ENCODE assay signal across 11 mouse cellular contexts in the genomic region with DNA sequence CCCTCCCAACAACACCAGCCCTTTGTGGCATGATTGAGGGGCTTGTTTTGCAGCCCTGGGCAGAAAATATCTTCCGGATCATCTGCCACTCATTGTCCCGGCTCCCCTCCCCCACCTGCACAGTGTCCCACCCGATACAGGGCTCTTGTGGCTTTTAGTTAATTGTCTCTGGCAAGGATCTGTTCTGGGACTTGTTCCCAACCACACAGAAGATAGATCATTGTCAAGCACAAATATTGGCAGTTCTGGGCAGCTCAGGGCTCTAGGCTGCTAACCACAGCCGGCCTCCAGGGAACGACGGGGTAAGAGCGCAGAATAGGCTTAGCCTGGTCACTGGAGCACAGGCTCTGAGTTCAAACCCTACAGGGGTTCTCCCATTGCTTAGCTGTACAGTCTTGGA. TPM values are rescaled to one million over a fixed set of nuclear protein-coding genes. Genes with fewer than 3 reads are reported as not detected.
DNase-seq lines count a peak whose midpoint lies in the region; ATAC-seq lines count a peak whose summit lies in the region.
"Had no signal": no experiment of that assay in that cellular context is flagged by ENCODE, and none has a peak within 500 bp of the region (broad histone marks: within the 10 kb centered on the region; RNA-seq: fewer than 3 reads in every experiment).

No protein-coding gene starts in this region.

- no peaks in the 10 kb centered on the region for H3K27me3 ChIP-seq in lung, embryonic 15.5 days
- peaks cover 27% of the 10 kb centered on the region for H3K27me3 ChIP-seq in heart, embryonic 10.5 days (ENCODE audit: insufficient read depth, poor library complexity, severe bottlenecking)

- no peaks in the 10 kb centered on the region for H3K36me3 ChIP-seq in lung, embryonic 15.5 days
- H3K36me3 ChIP-seq in heart, embryonic 10.5 days = no peaks in the 10 kb centered on the region
- H3K36me3 ChIP-seq: embryonic facial prominence, embryonic 15.5 days had no signal

- no peak overlapping the region for H3K4me3 ChIP-seq in lung, embryonic 15.5 days
- no peak overlapping the region for H3K4me3 ChIP-seq in heart, embryonic 10.5 days
- H3K4me3 ChIP-seq: embryonic facial prominence, embryonic 15.5 days had no signal

- no peak overlapping the region for H3K27ac ChIP-seq in lung, embryonic 15.5 days
- no peak overlapping the region for H3K27ac ChIP-seq in heart, embryonic 10.5 days
- H3K27ac ChIP-seq: embryonic facial prominence, embryonic 15.5 days; macrophage had no signal

- no peak overlapping the region for H3K4me2 ChIP-seq in lung, embryonic 15.5 days
- H3K4me2 ChIP-seq: embryonic facial prominence, embryonic 15.5 days had no signal

- H3K9ac ChIP-seq in lung, embryonic 15.5 days = no peak overlapping the region
- H3K9ac ChIP-seq: embryonic facial prominence, embryonic 15.5 days had no signal

- DNase-seq in cerebellum, postnatal 10 days = peak; percentile 65 to 76
- no peak for DNase-seq in cerebellum, adult 8-10 months
- DNase-seq in right cerebral cortex, postnatal 4 days = peak; percentile 34
- no peak for DNase-seq in right cerebral cortex, postnatal 36 days (ENCODE audit: low spot score in 2 of 2)
- no peak for DNase-seq in heart, embryonic 10.5 days (ENCODE audit: low spot score)
- DNase-seq in thymus, postnatal 14 days = no peak
- DNase-seq in cerebellum, adult 9-10 months = no peak
- DNase-seq: spleen, adult 18-20 months had no signal

- H3K4me1 ChIP-seq in lung, embryonic 15.5 days = peaks cover 42% of the 10 kb centered on the region
- peaks cover 17% of the 10 kb centered on the region; the same call in 1 of the 2 replicates for H3K4me1 ChIP-seq in heart, embryonic 10.5 days

- H3K9me3 ChIP-seq in lung, embryonic 15.5 days = no peaks in the 10 kb centered on the region
- no peaks in the 10 kb centered on the region for H3K9me3 ChIP-seq in heart, embryonic 10.5 days
- H3K9me3 ChIP-seq: embryonic facial prominence, embryonic 15.5 days had no signal

- peak; percentile 26; the same call in 1 of the 2 replicates for ATAC-seq in lung, embryonic 15.5 days (ENCODE audit: borderline replicate concordance, extremely low read depth, low FRiP score, low TSS enrichment)

- 33% methylated on average over 7 of the region's 7 CpGs for WGBS in lung, embryonic 15.5 days
- WGBS in heart, embryonic 10.5 days = 69% methylated on average over 7 of the region's 7 CpGs

RNA-seq across cellular contexts. Expression of a gene that starts 33.1 kb away (rescaled TPM):
- 2.8 and 3.3 TPM in 2 replicates for polyA plus RNA-seq in lung, embryonic 15.5 days (2015; fragmentation: Nextera tagmentation; extraction: Ambion mirVana)
- 1.7 and 2.0 TPM in 2 replicates for polyA plus RNA-seq in heart, embryonic 10.5 days (2016; fragmentation: Nextera tagmentation; extraction: Ambion mirVana)

Comparison
In these comparisons a context has a peak if more than half of its experiments do, and no peak if none do; other contexts are left out.
1. DNase-seq: peak in cerebellum, postnatal 10 days (2 of 2) and right cerebral cortex, postnatal 4 days (single experiment); none in cerebellum, adult 8-10 months (single experiment), right cerebral cortex, postnatal 36 days (0 of 2), heart, embryonic 10.5 days (single experiment), thymus, postnatal 14 days (single experiment) and cerebellum, adult 9-10 months (single experiment).